Mouse (Mus musculus): ENCODE data around the gene Zdhhc4.
A peak's percentile ranks its signal among the peaks of the same experiment; 100 is the strongest.

The Zdhhc4 gene

GRCm38 (mm10) chr5:143333872-143334271 is 4.8 kb upstream of the Zdhhc4 start:
- DNase-seq (ENCODE audit: low read depth) = peak; percentile 89

- DNase-seq (ENCODE audit: low read depth) = no peak
Observed at GRCm38 (mm10) chr5:143317288-143317610, 11.8 kb downstream of the Zdhhc4 start.

- no peak for DNase-seq (ENCODE audit: low read depth)
Observed at GRCm38 (mm10) chr5:143316605-143317287, 12.3 kb downstream of the Zdhhc4 start.

GRCm38 (mm10) chr5:143315514-143315888 is 13.6 kb downstream of the Zdhhc4 start:
- no peak for DNase-seq (ENCODE audit: low read depth)

GRCm38 (mm10) chr5:143314730-143315513 is 14.1 kb downstream of the Zdhhc4 start, which contains the start of gene E130309D02Rik:
Gene E130309D02Rik (minus strand): TSS chr5:143315360.
- peak; percentile 90 for DNase-seq (ENCODE audit: low read depth)

- DNase-seq (ENCODE audit: low read depth) = no peak
Observed at GRCm38 (mm10) chr5:143314183-143314729, 14.8 kb downstream of the Zdhhc4 start.

GRCm38 (mm10) chr5:143311886-143312285 is 17.2 kb downstream of the Zdhhc4 start:
- DNase-seq (ENCODE audit: low read depth) = peak; percentile 93

- DNase-seq (ENCODE audit: low read depth) = no peak
Observed at GRCm38 (mm10) chr5:143309916-143310315, 19.1 kb downstream of the Zdhhc4 start.

- DNase-seq (ENCODE audit: low read depth) = no peak
Observed at GRCm38 (mm10) chr5:143308825-143309224, 20.2 kb downstream of the Zdhhc4 start.

- no peak for DNase-seq (ENCODE audit: low read depth)
Observed at GRCm38 (mm10) chr5:143304251-143304650, 24.8 kb downstream of the Zdhhc4 start.

GRCm38 (mm10) chr5:143301296-143301695 is 27.8 kb downstream of the Zdhhc4 start:
- DNase-seq (ENCODE audit: low read depth) = no peak

GRCm38 (mm10) chr5:143299686-143300085 is 29.4 kb downstream of the Zdhhc4 start:
- DNase-seq (ENCODE audit: low read depth) = peak; percentile 69

GRCm38 (mm10) chr5:143298391-143298790 is 30.7 kb downstream of the Zdhhc4 start:
- DNase-seq (ENCODE audit: low read depth) = peak; percentile 34

- DNase-seq (ENCODE audit: low read depth) = no peak
Observed at GRCm38 (mm10) chr5:143297986-143298385, 31.1 kb downstream of the Zdhhc4 start.

- DNase-seq (ENCODE audit: low read depth) = no peak
Observed at GRCm38 (mm10) chr5:143295330-143295729, 33.7 kb downstream of the Zdhhc4 start.

GRCm38 (mm10) chr5:143294862-143295261 is 34.2 kb downstream of the Zdhhc4 start:
- peak; percentile 40 for DNase-seq (ENCODE audit: low read depth)

GRCm38 (mm10) chr5:143293404-143293803 is 35.7 kb downstream of the Zdhhc4 start, which contains the start of gene Zfp853:
Gene Zfp853 (minus strand): TSS chr5:143293623.
- no peak for DNase-seq (ENCODE audit: low read depth)

- DNase-seq (ENCODE audit: low read depth) = no peak
Observed at GRCm38 (mm10) chr5:143292879-143293278, 36.2 kb downstream of the Zdhhc4 start.

- DNase-seq (ENCODE audit: low read depth) = no peak
Observed at GRCm38 (mm10) chr5:143289299-143289698, 39.8 kb downstream of the Zdhhc4 start.

- no peak for DNase-seq (ENCODE audit: low read depth)
Observed at GRCm38 (mm10) chr5:143288378-143288911, 40.6 kb downstream of the Zdhhc4 start.

- peak; percentile 47 for DNase-seq (ENCODE audit: low read depth)
Observed at GRCm38 (mm10) chr5:143287774-143288328, 41.2 kb downstream of the Zdhhc4 start.

GRCm38 (mm10) chr5:143284762-143285161 is 44.3 kb downstream of the Zdhhc4 start:
- no peak for DNase-seq (ENCODE audit: low read depth)

Data from induced T-regulatory cell, adult 2 months (primary cell).